Mouse (Mus musculus) olfactory bulb, adult 2 months (tissue): ENCODE results near the gene Rnf187. TPM values are rescaled to one million over a fixed set of nuclear protein-coding genes. Genes with fewer than 3 reads are reported as not detected.

Experiments used
- H3K27ac ChIP-seq: fragments of 200-500 bp; 2 replicates; pipeline ENCODE4 v1.5.1; 2012; ENCODE audit warnings: low read depth, low read length; ENCODE audit not compliant: insufficient read depth
- H3K4me1 ChIP-seq: fragments of 200-500 bp; 2 replicates; pipeline ENCODE4 v1.6.1; 2012; ENCODE audit warnings: low read length; ENCODE audit not compliant: control insufficient read depth, insufficient read depth
- H3K4me3 ChIP-seq: fragments of 200-500 bp; 2 replicates; pipeline ENCODE4 v1.5.1; 2012; ENCODE audit warnings: mild to moderate bottlenecking, low read depth, low read length, moderate library complexity; ENCODE audit not compliant: insufficient read depth
- CTCF ChIP-seq: fragments of 200-500 bp; IDR thresholded peaks from 2 replicates; pipeline ENCODE4 v1.5.1; 2012; ENCODE audit warnings: low read depth, mild to moderate bottlenecking, low read length, moderate library complexity; ENCODE audit not compliant: insufficient read depth
- POLR2A ChIP-seq: fragments of 200-500 bp; IDR thresholded peaks from 2 replicates; pipeline ENCODE4 v1.6.1; 2012; ENCODE audit warnings: mild to moderate bottlenecking, low read depth, low read length, moderate library complexity; ENCODE audit not compliant: insufficient read depth
- WGBS: fragments of 180-500 bp; shearing (Covaris S2); methylation state at CpG from one replicate; pipeline ENCODE4 v1.1.7; 2018; 5-methylcytosine and 5-hydroxymethylcytosine counted together
- polyA plus RNA-seq: library from polyadenylated mRNA; stranded (reverse); fragments of >200 nt; gene quantifications from 2 replicates; pipeline ENCODE4 v1.2.4, GENCODE M21; 2012; ENCODE audit warnings: low replicate concordance; ENCODE audit not compliant: missing spikeins, insufficient read depth, insufficient read length

Rnf187 gene
- not detected in 2 replicates for polyA plus RNA-seq

GRCm38 (mm10) chr11:58938322-58939087 lies at the start of gene Rnf187:
Gene Rnf187 (minus strand): TSS chr11:58938916.
- under 1% methylated on average over 95 of the region's 95 CpGs for WGBS
- peak within 1 kb of the TSS; percentile 94 for H3K4me3 ChIP-seq
- H3K27ac ChIP-seq = peak within 1 kb of the TSS; percentile 72

DNA sequence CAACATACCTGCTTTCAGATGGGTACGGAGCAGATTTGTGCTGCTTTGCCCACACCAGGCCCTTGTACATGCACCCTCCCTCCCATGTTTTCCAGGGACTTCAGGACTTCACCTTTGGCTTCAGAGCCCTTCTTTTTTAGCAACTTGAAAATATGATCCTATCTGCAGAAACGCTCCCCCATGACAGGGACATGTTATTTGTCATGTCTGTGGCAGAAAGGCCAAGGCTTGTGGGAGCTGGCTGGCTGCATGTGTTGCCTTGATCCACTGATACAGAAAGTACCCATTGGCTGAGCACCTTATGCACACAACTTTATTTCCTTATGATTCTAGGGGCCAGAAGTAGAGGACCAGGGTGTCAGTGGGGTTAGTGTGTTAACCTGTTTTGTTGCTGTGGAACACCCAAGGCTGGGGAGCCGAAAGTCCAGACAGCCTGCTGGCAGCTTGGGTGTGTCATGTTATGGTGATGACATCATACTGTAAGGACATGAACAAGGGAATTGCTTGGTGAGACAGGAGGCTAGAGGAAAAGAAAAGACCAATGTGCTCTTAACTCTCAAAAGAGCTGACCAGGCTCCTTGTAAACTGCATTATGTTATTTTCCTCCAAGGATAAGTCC lies 46.7 kb upstream of the Rnf187 start:
- no peak overlapping the region for H3K27ac ChIP-seq
- H3K4me1 ChIP-seq = peaks cover 28% of the 10 kb centered on the region
- WGBS = 85% methylated on average over 3 of the region's 3 CpGs
- no peak overlapping the region for H3K4me3 ChIP-seq
- TF ChIP-seq CTCF (no peak), POLR2A (no peak)

More at GRCm38 (mm10) chr11:58938322-58939087, at the start of gene Rnf187:
- TF ChIP-seq POLR2A (peak; percentile 92), CTCF (no peak)
- H3K4me1 ChIP-seq = peaks cover 16% of the 10 kb centered on the region

GRCm38 (mm10) chr11:58984657-58985056 lies 45.9 kb upstream of the Rnf187 start:
- WGBS = 91% methylated on average over 7 of the region's 7 CpGs
- H3K4me1 ChIP-seq = peaks cover 36% of the 10 kb centered on the region
- H3K27ac ChIP-seq = no peak overlapping the region
- no peak overlapping the region for H3K4me3 ChIP-seq
- no peak for TF ChIP-seq CTCF
- TF ChIP-seq POLR2A = no peak

DNA sequence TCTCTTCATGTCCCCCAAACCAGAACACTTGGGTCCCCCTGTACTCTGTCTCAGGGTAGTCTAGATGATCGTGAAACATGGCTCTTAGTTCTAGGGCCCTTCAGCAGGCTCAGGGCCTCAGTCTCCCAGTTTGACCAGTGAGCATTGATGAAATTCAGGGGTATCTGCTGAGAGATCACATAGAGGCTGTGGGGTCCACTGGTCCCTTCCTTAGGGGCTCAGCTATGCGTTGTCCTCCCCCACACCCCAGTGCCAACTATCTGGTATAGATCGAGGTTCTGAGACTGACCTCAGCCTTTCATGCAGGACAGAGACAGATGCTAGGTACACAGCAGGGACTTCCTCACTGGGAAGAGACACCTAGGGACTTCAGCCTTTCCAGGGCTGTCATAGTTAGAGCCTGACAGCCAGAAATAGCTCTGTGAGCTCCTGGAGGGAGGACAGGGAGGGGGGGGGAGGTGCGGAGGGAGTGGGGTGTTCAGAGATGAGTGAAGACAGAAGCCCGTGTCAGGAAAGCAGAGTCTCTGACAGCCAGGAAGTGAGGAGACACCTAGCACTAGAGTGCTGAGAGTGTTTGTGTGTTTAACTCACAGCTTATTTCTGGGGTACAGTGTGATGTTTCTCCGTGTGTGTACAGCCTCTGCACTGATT lies 45.1 kb upstream of the Rnf187 start:
- whole genome bisulfite sequencing = 82% methylated on average over 6 of the region's 6 CpGs
- H3K4me3 ChIP-seq = no peak overlapping the region
- peaks cover 40% of the 10 kb centered on the region for H3K4me1 ChIP-seq
- TF ChIP-seq POLR2A (no peak), CTCF (no peak)
- H3K27ac ChIP-seq = no peak overlapping the region

DNA sequence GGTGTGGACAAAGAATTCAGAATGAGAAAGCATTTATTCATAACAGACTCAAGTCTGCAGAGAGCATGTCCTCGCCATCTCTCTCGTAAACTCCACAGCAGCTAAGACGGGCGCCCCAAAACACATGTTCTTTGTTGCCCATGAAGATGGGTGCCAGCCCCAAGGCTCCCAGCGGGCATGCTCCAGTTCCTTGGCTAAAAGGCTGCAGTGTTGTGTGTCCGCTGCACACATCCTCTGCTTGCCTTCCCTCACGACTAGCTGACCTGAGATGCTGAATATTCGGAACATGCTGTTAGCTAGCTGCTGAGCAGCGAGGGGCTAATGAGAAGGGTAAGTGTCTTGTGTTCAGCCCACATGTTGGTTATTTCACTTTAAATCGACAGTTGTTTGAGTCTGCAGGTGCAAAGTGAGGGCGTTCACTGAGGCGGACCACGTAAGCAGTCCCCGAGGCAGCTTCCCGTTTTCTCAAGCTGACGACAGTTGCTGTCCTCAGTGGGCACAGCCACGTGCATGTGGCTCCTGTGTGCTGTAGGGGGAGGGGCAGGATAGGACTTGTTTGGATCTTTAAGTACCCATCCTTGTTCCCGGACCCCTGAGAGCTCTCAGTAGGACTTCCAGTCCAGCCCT lies 43.9 kb upstream of the Rnf187 start:
- TF ChIP-seq CTCF = no peak
- no peak for TF ChIP-seq POLR2A
- H3K27ac ChIP-seq = peak overlapping the region; percentile 13
- WGBS = 66% methylated on average over 18 of the region's 18 CpGs
- no peak overlapping the region for H3K4me3 ChIP-seq
- peaks cover 40% of the 10 kb centered on the region for H3K4me1 ChIP-seq

DNA sequence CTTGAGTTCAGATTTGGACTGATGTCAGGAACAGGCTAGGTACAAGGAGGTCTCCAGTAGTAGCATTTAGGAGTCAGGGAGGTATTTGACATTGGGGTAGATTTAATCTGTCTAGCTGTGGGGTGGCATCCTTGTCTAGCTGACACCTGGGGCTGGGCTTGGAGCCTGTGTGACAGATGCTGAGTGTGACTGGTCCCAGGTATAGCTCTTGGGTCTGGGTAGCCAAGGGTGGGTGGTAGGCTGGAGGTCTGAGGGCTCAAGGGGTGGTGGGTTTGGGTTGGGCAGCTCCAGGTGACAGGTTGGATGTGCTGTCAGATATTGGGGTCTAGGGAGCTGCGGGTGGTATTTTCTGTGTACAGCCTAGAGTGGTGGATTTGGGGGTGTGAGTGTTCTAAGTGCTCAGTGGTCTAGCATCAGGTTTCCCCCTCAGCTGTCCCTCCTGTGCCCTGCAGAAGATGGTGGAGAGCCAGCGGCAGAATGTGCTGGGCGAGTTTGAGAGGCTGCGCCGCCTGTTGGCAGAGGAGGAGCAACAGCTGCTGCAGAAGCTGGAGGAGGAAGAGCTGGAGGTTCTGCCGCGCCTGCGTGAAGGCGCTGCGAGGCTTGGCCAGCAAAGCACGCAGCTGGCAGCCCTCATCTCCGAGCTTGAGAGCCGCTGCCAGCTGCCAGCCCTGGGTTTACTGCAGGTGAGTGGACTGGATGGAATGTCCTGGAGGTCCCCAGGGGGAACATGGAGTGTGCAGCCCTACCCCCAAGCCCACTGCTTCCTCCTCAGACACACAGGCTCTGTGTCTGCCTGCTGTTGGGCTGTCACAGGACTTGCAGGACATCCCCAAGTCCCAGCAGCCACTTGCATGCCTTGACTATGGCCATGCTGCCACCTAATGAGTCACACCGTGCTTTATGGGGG lies 43.1 kb upstream of the Rnf187 start:
- H3K27ac ChIP-seq = peak overlapping the region; percentile 29
- TF ChIP-seq POLR2A (no peak), CTCF (no peak)
- H3K4me3 ChIP-seq = no peak overlapping the region
- 18% methylated on average over 14 of the region's 14 CpGs for WGBS
- H3K4me1 ChIP-seq = peaks cover 46% of the 10 kb centered on the region

GRCm38 (mm10) chr11:58980381-58980990 lies 41.8 kb upstream of the Rnf187 start:
- TF ChIP-seq CTCF (no peak), POLR2A (no peak)
- no peak overlapping the region for H3K4me3 ChIP-seq
- WGBS = 51% methylated on average over 5 of the region's 5 CpGs
- no peak overlapping the region for H3K27ac ChIP-seq
- H3K4me1 ChIP-seq = peaks cover 44% of the 10 kb centered on the region
